Mouse (Mus musculus): Measurements from ENCODE around the gene Pik3ap1. TPM values are rescaled to one million over a fixed set of nuclear protein-coding genes. Genes with fewer than 3 reads are reported as not detected.
"Not testable (repeated sequence)": the region's sequence is repeated elsewhere in the genome, so short reads cannot be mapped to it uniquely, and the experiment has no call there.

Pik3ap1 gene
- 0.97 and 1.4 TPM in 2 replicates for polyA plus RNA-seq (2016; fragmentation: Nextera tagmentation; extraction: Ambion mirVana)

GRCm38 (mm10) chr19:41384922-41385508 lies at the start of gene Pik3ap1:
Pik3ap1 (minus strand) TSS chr19:41385102.
- WGBS = 0% methylated on average over 41 of the region's 41 CpGs
- Histone ChIP-seq H3K27ac (no peak within 1 kb of the TSS), H3K4me1 (replicated peaks) (peaks cover 16% of the 10 kb centered on the region), H3K4me3 (replicated peaks) (peak within 1 kb of the TSS; percentile 53), H3K36me3 (no peaks in the 10 kb centered on the region), H3K27me3 (peaks cover 30% of the 10 kb centered on the region), H3K4me2 (peak within 1 kb of the TSS; percentile 96), H3K9me3 (no peaks in the 10 kb centered on the region), H3K9ac (replicated peaks) (peak within 1 kb of the TSS; percentile 24)
- no peak for ATAC-seq (ENCODE audit: insufficient number of reproducible peaks, insufficient read depth, low FRiP score, low TSS enrichment, low read depth)

- not testable (repeated sequence) for H3K9me3 ChIP-seq; ATAC-seq (ENCODE audit: insufficient number of reproducible peaks, insufficient read depth, low FRiP score, low TSS enrichment, low read depth); H3K36me3 ChIP-seq; H3K4me1 ChIP-seq (replicated peaks); H3K9ac ChIP-seq (replicated peaks); H3K4me2 ChIP-seq; H3K27me3 ChIP-seq; H3K27ac ChIP-seq; H3K4me3 ChIP-seq (replicated peaks)
- WGBS = no CpG with 5 or more reads among the region's 6 CpGs
Measured at GRCm38 (mm10) chr19:41431512-41432164, 46.7 kb upstream of the Pik3ap1 start.

- not testable (repeated sequence) for H3K4me2 ChIP-seq; H3K9me3 ChIP-seq; H3K36me3 ChIP-seq; H3K4me3 ChIP-seq (replicated peaks); H3K27ac ChIP-seq; H3K4me1 ChIP-seq (replicated peaks); ATAC-seq (ENCODE audit: insufficient number of reproducible peaks, insufficient read depth, low FRiP score, low TSS enrichment, low read depth); H3K27me3 ChIP-seq; H3K9ac ChIP-seq (replicated peaks)
- no CpG with 5 or more reads among the region's 8 CpGs for WGBS
Measured at GRCm38 (mm10) chr19:41425927-41426772, 41.2 kb upstream of the Pik3ap1 start.

- Histone ChIP-seq H3K9ac (replicated peaks) (no peak overlapping the region), H3K27me3 (no peaks in the 10 kb centered on the region), H3K9me3 (0 out of 2 replicates have a peak, but pooled peaks cover 2% of the 10 kb centered on the region), H3K4me2 (no peak overlapping the region), H3K4me3 (replicated peaks) (no peak overlapping the region), H3K36me3 (no peaks in the 10 kb centered on the region), H3K4me1 (replicated peaks) (no peaks in the 10 kb centered on the region), H3K27ac (no peak overlapping the region)
- WGBS = 52% methylated on average over 2 of the region's 2 CpGs
- ATAC-seq (ENCODE audit: insufficient number of reproducible peaks, insufficient read depth, low FRiP score, low TSS enrichment, low read depth) = no peak
Measured at GRCm38 (mm10) chr19:41421264-41421663, 36.4 kb upstream of the Pik3ap1 start.

- Histone ChIP-seq H3K4me2 (no peak overlapping the region), H3K27me3 (no peaks in the 10 kb centered on the region), H3K9ac (replicated peaks) (no peak overlapping the region), H3K36me3 (no peaks in the 10 kb centered on the region), H3K27ac (no peak overlapping the region), H3K9me3 (0 out of 2 replicates have a peak, but pooled peaks cover 1% of the 10 kb centered on the region), H3K4me1 (replicated peaks) (no peaks in the 10 kb centered on the region), H3K4me3 (replicated peaks) (no peak overlapping the region)
- WGBS = 81% methylated on average over 2 of the region's 2 CpGs
- no peak for ATAC-seq (ENCODE audit: insufficient number of reproducible peaks, insufficient read depth, low FRiP score, low TSS enrichment, low read depth)
Measured at GRCm38 (mm10) chr19:41418786-41419185, 33.9 kb upstream of the Pik3ap1 start.

- ATAC-seq (ENCODE audit: insufficient number of reproducible peaks, insufficient read depth, low FRiP score, low TSS enrichment, low read depth) = no peak
- Histone ChIP-seq H3K9me3 (no peaks in the 10 kb centered on the region), H3K9ac (replicated peaks) (no peak overlapping the region), H3K36me3 (no peaks in the 10 kb centered on the region), H3K27me3 (no peaks in the 10 kb centered on the region), H3K4me1 (replicated peaks) (no peaks in the 10 kb centered on the region), H3K4me3 (replicated peaks) (no peak overlapping the region), H3K4me2 (no peak overlapping the region), H3K27ac (no peak overlapping the region)
- 68% methylated on average over 5 of the region's 5 CpGs for WGBS
Measured at GRCm38 (mm10) chr19:41417995-41418394, 33.1 kb upstream of the Pik3ap1 start.

- H3K4me3 ChIP-seq (replicated peaks) = no peak overlapping the region
- no peaks in the 10 kb centered on the region for H3K36me3 ChIP-seq
- H3K27ac ChIP-seq = no peak overlapping the region
- H3K9me3 ChIP-seq = no peaks in the 10 kb centered on the region
- no peaks in the 10 kb centered on the region for H3K27me3 ChIP-seq
- ATAC-seq (ENCODE audit: insufficient number of reproducible peaks, insufficient read depth, low FRiP score, low TSS enrichment, low read depth) = no peak
- no peaks in the 10 kb centered on the region for H3K4me1 ChIP-seq (replicated peaks)
- no peak overlapping the region for H3K4me2 ChIP-seq
- 38% methylated on average over 9 of the region's 10 CpGs for WGBS
- H3K9ac ChIP-seq (replicated peaks) = no peak overlapping the region
Measured at GRCm38 (mm10) chr19:41416201-41416600, 31.3 kb upstream of the Pik3ap1 start.

GRCm38 (mm10) chr19:41402603-41403002 lies 17.7 kb upstream of the Pik3ap1 start:
- Histone ChIP-seq H3K4me3 (replicated peaks) (no peak overlapping the region), H3K36me3 (no peaks in the 10 kb centered on the region), H3K4me1 (replicated peaks) (no peaks in the 10 kb centered on the region), H3K27me3 (no peaks in the 10 kb centered on the region), H3K4me2 (no peak overlapping the region), H3K27ac (no peak overlapping the region), H3K9ac (replicated peaks) (no peak overlapping the region), H3K9me3 (no peaks in the 10 kb centered on the region)
- ATAC-seq (ENCODE audit: insufficient number of reproducible peaks, insufficient read depth, low FRiP score, low TSS enrichment, low read depth) = no peak
- WGBS = 88% methylated on average over 8 of the region's 8 CpGs

DNA sequence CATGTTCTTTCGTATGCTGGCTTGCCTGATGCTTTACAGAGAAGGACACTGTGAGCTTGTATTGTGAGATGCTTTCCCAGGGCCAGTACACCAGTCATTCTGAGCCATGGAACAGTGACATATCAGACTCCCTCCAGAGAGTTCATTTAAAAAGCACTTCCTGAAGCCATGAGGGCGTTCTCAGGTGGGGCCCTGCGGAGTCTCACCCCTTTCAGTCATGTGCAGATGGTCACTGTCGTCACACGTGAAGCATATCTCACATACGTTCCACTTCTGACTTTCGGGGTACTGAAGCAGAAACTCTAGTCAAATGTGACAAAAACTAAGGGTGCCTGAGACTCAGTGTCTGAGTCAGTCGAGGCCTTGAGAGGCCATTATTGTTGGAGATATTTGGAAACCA lies 6.0 kb upstream of the Pik3ap1 start:
- Histone ChIP-seq H3K27ac (no peak overlapping the region), H3K4me1 (replicated peaks) (peaks cover 10% of the 10 kb centered on the region), H3K4me3 (replicated peaks) (no peak overlapping the region), H3K4me2 (no peak overlapping the region), H3K9me3 (no peaks in the 10 kb centered on the region), H3K27me3 (peaks cover 1% of the 10 kb centered on the region; the same call in 1 of the 2 replicates), H3K36me3 (no peaks in the 10 kb centered on the region), H3K9ac (replicated peaks) (no peak overlapping the region)
- 80% methylated on average over 8 of the region's 8 CpGs for whole genome bisulfite sequencing
- ATAC-seq (ENCODE audit: insufficient number of reproducible peaks, insufficient read depth, low FRiP score, low TSS enrichment, low read depth) = no peak

GRCm38 (mm10) chr19:41389351-41389750 lies 4.4 kb upstream of the Pik3ap1 start:
- H3K27ac ChIP-seq = no peak overlapping the region
- no peak overlapping the region for H3K4me2 ChIP-seq
- H3K36me3 ChIP-seq = no peaks in the 10 kb centered on the region
- WGBS = 38% methylated on average over 6 of the region's 6 CpGs
- no peak overlapping the region for H3K9ac ChIP-seq (replicated peaks)
- H3K4me3 ChIP-seq (replicated peaks) = no peak overlapping the region
- no peak for ATAC-seq (ENCODE audit: insufficient number of reproducible peaks, insufficient read depth, low FRiP score, low TSS enrichment, low read depth)
- H3K9me3 ChIP-seq = no peaks in the 10 kb centered on the region
- peaks cover 10% of the 10 kb centered on the region for H3K4me1 ChIP-seq (replicated peaks)
- peaks cover 16% of the 10 kb centered on the region for H3K27me3 ChIP-seq

- Histone ChIP-seq H3K4me1 (replicated peaks) (peaks cover 10% of the 10 kb centered on the region), H3K36me3 (no peaks in the 10 kb centered on the region), H3K4me2 (no peak overlapping the region), H3K4me3 (replicated peaks) (no peak overlapping the region), H3K9ac (replicated peaks) (no peak overlapping the region), H3K9me3 (no peaks in the 10 kb centered on the region), H3K27me3 (peaks cover 27% of the 10 kb centered on the region), H3K27ac (no peak overlapping the region)
- no peak for ATAC-seq (ENCODE audit: insufficient number of reproducible peaks, insufficient read depth, low FRiP score, low TSS enrichment, low read depth)
- 67% methylated on average over 7 of the region's 7 CpGs for WGBS
Measured at GRCm38 (mm10) chr19:41388242-41388641, 3.3 kb upstream of the Pik3ap1 start.

Measured in limb, embryonic 12.5 days (tissue).